Mouse (Mus musculus): Measurements from ENCODE around the gene Shisal1.
A peak's percentile ranks its signal among the peaks of the same experiment; 100 is the strongest.

Gene Shisal1

GRCm38 (mm10) chr15:84372801-84373200 is 74.1 kb downstream of the Shisal1 start:
- DNase-seq (ENCODE audit: low spot score) = no peak

- no peak for DNase-seq (ENCODE audit: low spot score)
Observed at GRCm38 (mm10) chr15:84367402-84367801, 79.5 kb downstream of the Shisal1 start.

- no peak for DNase-seq (ENCODE audit: low spot score)
Observed at GRCm38 (mm10) chr15:84366574-84366989, 80.3 kb downstream of the Shisal1 start.

GRCm38 (mm10) chr15:84365675-84366381 is 81.1 kb downstream of the Shisal1 start:
- DNase-seq (ENCODE audit: low spot score) = peak; percentile 33

GRCm38 (mm10) chr15:84364746-84365145 is 82.2 kb downstream of the Shisal1 start:
- no peak for DNase-seq (ENCODE audit: low spot score)

GRCm38 (mm10) chr15:84355081-84355480 is 91.8 kb downstream of the Shisal1 start:
- DNase-seq (ENCODE audit: low spot score) = no peak

- no peak for DNase-seq (ENCODE audit: low spot score)
Observed at GRCm38 (mm10) chr15:84351915-84352844, 94.7 kb downstream of the Shisal1 start.

GRCm38 (mm10) chr15:84351342-84351741 is 95.6 kb downstream of the Shisal1 start:
- no peak for DNase-seq (ENCODE audit: low spot score)

- DNase-seq (ENCODE audit: low spot score) = no peak
Observed at GRCm38 (mm10) chr15:84349915-84350738, 96.8 kb downstream of the Shisal1 start.

GRCm38 (mm10) chr15:84348769-84349168 is 98.1 kb downstream of the Shisal1 start:
- DNase-seq (ENCODE audit: low spot score) = no peak

- DNase-seq (ENCODE audit: low spot score) = no peak
Observed at GRCm38 (mm10) chr15:84340926-84341325, 106.0 kb downstream of the Shisal1 start.

GRCm38 (mm10) chr15:84337599-84337998 is 109.3 kb downstream of the Shisal1 start:
- DNase-seq (ENCODE audit: low spot score) = no peak

- no peak for DNase-seq (ENCODE audit: low spot score)
Observed at GRCm38 (mm10) chr15:84336281-84336817, 110.5 kb downstream of the Shisal1 start.

- DNase-seq (ENCODE audit: low spot score) = no peak
Observed at GRCm38 (mm10) chr15:84331066-84331612, 115.8 kb downstream of the Shisal1 start.

GRCm38 (mm10) chr15:84329940-84330339 is 117.0 kb downstream of the Shisal1 start:
- no peak for DNase-seq (ENCODE audit: low spot score)

Measured in retina, embryonic 14.5 days (tissue).